Mouse (Mus musculus): ENCODE measurements around the gene Mosmo. TPM values are rescaled to one million over a fixed set of nuclear protein-coding genes. Genes with fewer than 3 reads are reported as not detected.
"Not testable (repeated sequence)": the region's sequence is repeated elsewhere in the genome, so short reads cannot be mapped to it uniquely, and the experiment has no call there.

Gene Mosmo
- polyA plus RNA-seq, 3 experiments from 2014 or later: 7.2 to 8.3 (median 8.0) TPM

- no peak for ATAC-seq
These were observed 34.7 kb downstream of the Mosmo start for GRCm38 (mm10) chr7:120712071-120712470.

- ATAC-seq: no peak
These were observed 35.8 kb downstream of the Mosmo start for GRCm38 (mm10) chr7:120713225-120713624.

GRCm38 (mm10) chr7:120713951-120714350 lies 36.5 kb downstream of the Mosmo start:
- not testable (repeated sequence) for ATAC-seq

- no peak for ATAC-seq
These were observed 39.8 kb downstream of the Mosmo start for GRCm38 (mm10) chr7:120717261-120717660.

- no peak for ATAC-seq
These were observed 43.6 kb downstream of the Mosmo start for GRCm38 (mm10) chr7:120721051-120721450.

- no peak for ATAC-seq
These were observed 44.0 kb downstream of the Mosmo start for GRCm38 (mm10) chr7:120721456-120721855.

GRCm38 (mm10) chr7:120722063-120722462 lies 44.6 kb downstream of the Mosmo start:
- ATAC-seq: peak; percentile 70

GRCm38 (mm10) chr7:120722839-120723278 lies 45.4 kb downstream of the Mosmo start:
- ATAC-seq: no peak

- peak; percentile 70 for ATAC-seq
These were observed 50.2 kb downstream of the Mosmo start for GRCm38 (mm10) chr7:120727581-120727980.

- ATAC-seq: peak; percentile 64
These were observed 52.2 kb downstream of the Mosmo start for GRCm38 (mm10) chr7:120729635-120730034.

GRCm38 (mm10) chr7:120732906-120733305 lies 55.5 kb downstream of the Mosmo start:
- no peak for ATAC-seq

GRCm38 (mm10) chr7:120739018-120739417 lies 61.6 kb downstream of the Mosmo start, which contains the start of gene Vwa3a:
Vwa3a (plus strand) TSS chr7:120739318.
- ATAC-seq: no peak

GRCm38 (mm10) chr7:120739558-120740101 lies 62.2 kb downstream of the Mosmo start:
- no peak for ATAC-seq

- no peak for ATAC-seq
These were observed 66.2 kb downstream of the Mosmo start for GRCm38 (mm10) chr7:120743366-120744351.

GRCm38 (mm10) chr7:120744606-120745005 lies 67.2 kb downstream of the Mosmo start:
- ATAC-seq: no peak

GRCm38 (mm10) chr7:120746029-120746428 lies 68.6 kb downstream of the Mosmo start:
- ATAC-seq: no peak

- no peak for ATAC-seq
These were observed 69.4 kb downstream of the Mosmo start for GRCm38 (mm10) chr7:120746821-120747220.

GRCm38 (mm10) chr7:120748478-120748877 lies 71.1 kb downstream of the Mosmo start:
- ATAC-seq: no peak

- no peak for ATAC-seq
These were observed 73.9 kb downstream of the Mosmo start for GRCm38 (mm10) chr7:120751330-120751729.

- ATAC-seq: no peak
These were observed 74.5 kb downstream of the Mosmo start for GRCm38 (mm10) chr7:120751906-120752305.

- ATAC-seq: peak; percentile 87
These were observed 77.3 kb downstream of the Mosmo start for GRCm38 (mm10) chr7:120754671-120755070.

- no peak for ATAC-seq
These were observed 90.0 kb downstream of the Mosmo start for GRCm38 (mm10) chr7:120767369-120767768.

GRCm38 (mm10) chr7:120771389-120771788 lies 94.0 kb downstream of the Mosmo start:
- ATAC-seq: no peak

- no peak for ATAC-seq
These were observed 100.6 kb downstream of the Mosmo start for GRCm38 (mm10) chr7:120778012-120778411.

Data from inflammation-experienced regulatory T-cells, adult 6 months (primary cell).